Mouse (Mus musculus): ENCODE results near the gene Bsg. TPM values are rescaled to one million over a fixed set of nuclear protein-coding genes. Genes with fewer than 3 reads are reported as not detected.

Bsg gene
- 300 and 307 TPM in 2 replicates for polyA plus RNA-seq (2012; ENCODE audit: insufficient read depth, insufficient read length, missing spikeins)

DNA sequence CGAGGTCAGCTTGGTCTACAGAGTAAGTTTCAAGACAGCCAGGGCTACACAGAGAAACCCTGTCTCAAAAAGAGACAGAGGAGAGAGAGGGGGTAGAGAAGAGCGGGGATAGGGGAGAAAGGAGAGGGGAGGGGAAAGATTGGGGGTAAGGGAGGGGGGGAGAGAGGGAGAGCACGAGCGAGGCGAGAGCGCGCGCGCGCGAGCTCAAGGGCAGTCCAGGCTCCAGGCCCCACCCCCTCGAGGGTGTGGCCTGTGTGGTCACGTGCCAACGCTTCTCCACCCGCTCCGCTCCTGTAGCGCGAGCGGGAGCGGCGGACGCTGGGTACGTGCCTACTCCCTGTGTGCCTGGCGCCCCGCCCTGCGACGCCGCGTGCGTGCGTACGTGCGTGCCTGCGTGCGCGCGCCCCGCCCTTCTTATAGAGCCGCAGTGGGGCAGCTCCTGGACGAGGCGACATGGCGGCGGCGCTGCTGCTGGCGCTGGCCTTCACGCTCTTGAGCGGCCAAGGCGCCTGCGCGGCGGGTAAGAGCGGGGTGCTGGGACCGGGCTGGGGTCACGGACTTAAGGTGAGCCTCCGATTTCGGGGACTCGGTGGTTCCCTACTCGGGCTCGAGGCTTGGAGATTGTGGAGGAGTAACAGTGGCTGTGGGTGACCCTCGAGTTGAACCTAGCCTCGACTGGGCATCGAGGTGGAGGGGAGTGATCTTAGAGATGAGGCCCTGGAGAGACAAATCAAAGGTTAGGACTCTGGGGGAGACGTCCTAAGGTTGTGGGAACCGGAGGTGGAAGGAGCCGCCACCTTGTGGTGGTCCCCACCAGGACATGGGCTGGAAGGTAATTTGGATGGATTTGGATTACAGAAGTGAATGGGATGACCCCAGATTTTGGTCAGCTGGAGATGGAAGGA, at the start of gene Bsg:
Gene Bsg (plus strand): TSS at position 427 of the 905 bp plus-strand sequence.
- Histone ChIP-seq H3K4me3 (ENCODE audit: insufficient read depth, low read length) (peak within 1 kb of the TSS; percentile 76), H3K27ac (ENCODE audit: insufficient read depth, low read depth, low read length) (peak within 1 kb of the TSS; percentile 60), H3K4me1 (ENCODE audit: control insufficient read depth, insufficient read depth, low read length) (peaks cover 15% of the 10 kb centered on the region)
- TF ChIP-seq POLR2A (IDR thresholded peaks at IDR 0.05; ENCODE audit: borderline replicate concordance, low read depth, low read length) (peak; percentile 92), CTCF (IDR thresholded peaks at IDR 0.05; ENCODE audit: low read depth, low read length) (no peak)

GRCm38 (mm10) chr10:79654946-79655395, 49.3 kb upstream of the Bsg start:
- H3K27ac ChIP-seq (ENCODE audit: insufficient read depth, low read depth, low read length) = no peak overlapping the region
- no peak for TF ChIP-seq POLR2A (IDR thresholded peaks at IDR 0.05; ENCODE audit: borderline replicate concordance, low read depth, low read length)
- H3K4me1 ChIP-seq (ENCODE audit: control insufficient read depth, insufficient read depth, low read length) = 0 out of 2 replicates have a peak, but pooled peaks cover 4% of the 10 kb centered on the region
- H3K4me3 ChIP-seq (ENCODE audit: insufficient read depth, low read length) = no peak overlapping the region

GRCm38 (mm10) chr10:79658829-79659228, 45.5 kb upstream of the Bsg start:
- 0 out of 2 replicates have a peak, but pooled peaks cover 4% of the 10 kb centered on the region for H3K4me1 ChIP-seq (ENCODE audit: control insufficient read depth, insufficient read depth, low read length)
- H3K27ac ChIP-seq (ENCODE audit: insufficient read depth, low read depth, low read length) = no peak overlapping the region
- no peak for TF ChIP-seq POLR2A (IDR thresholded peaks at IDR 0.05; ENCODE audit: borderline replicate concordance, low read depth, low read length)
- TF ChIP-seq CTCF (IDR thresholded peaks at IDR 0.05; ENCODE audit: low read depth, low read length) = no peak
- no peak overlapping the region for H3K4me3 ChIP-seq (ENCODE audit: insufficient read depth, low read length)

- Histone ChIP-seq H3K4me3 (ENCODE audit: insufficient read depth, low read length) (no peak overlapping the region), H3K4me1 (ENCODE audit: control insufficient read depth, insufficient read depth, low read length) (0 out of 2 replicates have a peak, but pooled peaks cover 4% of the 10 kb centered on the region), H3K27ac (ENCODE audit: insufficient read depth, low read depth, low read length) (no peak overlapping the region)
- no peak for TF ChIP-seq CTCF (IDR thresholded peaks at IDR 0.05; ENCODE audit: low read depth, low read length)
- TF ChIP-seq POLR2A (IDR thresholded peaks at IDR 0.05; ENCODE audit: borderline replicate concordance, low read depth, low read length) = no peak
Measured at GRCm38 (mm10) chr10:79660298-79660697, 44.0 kb upstream of the Bsg start.

DNA sequence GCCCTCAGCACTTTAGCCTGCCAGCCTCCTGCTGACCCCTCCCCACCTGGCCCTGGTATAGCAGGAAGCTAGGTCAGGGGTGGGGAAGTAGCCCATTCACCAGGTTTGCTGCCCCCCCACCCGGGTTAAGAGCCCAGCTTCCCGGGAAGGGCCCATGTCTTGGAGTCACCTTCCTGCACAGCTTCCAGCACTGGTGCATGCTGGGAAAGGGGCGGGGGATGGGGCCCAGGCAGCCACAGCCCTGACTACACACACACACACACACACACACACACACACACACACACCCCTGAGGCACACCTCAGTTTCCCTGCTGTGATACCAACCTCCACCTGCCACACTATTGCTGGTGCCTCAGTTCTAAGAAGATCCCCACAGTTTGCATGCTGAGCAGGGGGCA, 42.4 kb upstream of the Bsg start:
- no peak overlapping the region for H3K4me3 ChIP-seq (ENCODE audit: insufficient read depth, low read length)

GRCm38 (mm10) chr10:79664131-79664665, 40.1 kb upstream of the Bsg start, which contains the start of gene Madcam1:
Gene Madcam1 (plus strand): TSS chr10:79664559.
- H3K27ac ChIP-seq (ENCODE audit: insufficient read depth, low read depth, low read length) = no peak within 1 kb of the TSS

More for the DNA sequence above, 42.4 kb upstream of the Bsg start:
- Histone ChIP-seq H3K27ac (ENCODE audit: insufficient read depth, low read depth, low read length) (no peak overlapping the region), H3K4me1 (ENCODE audit: control insufficient read depth, insufficient read depth, low read length) (peaks cover 12% of the 10 kb centered on the region)
- no peak for TF ChIP-seq POLR2A (IDR thresholded peaks at IDR 0.05; ENCODE audit: borderline replicate concordance, low read depth, low read length)
- no peak for TF ChIP-seq CTCF (IDR thresholded peaks at IDR 0.05; ENCODE audit: low read depth, low read length)

DNA sequence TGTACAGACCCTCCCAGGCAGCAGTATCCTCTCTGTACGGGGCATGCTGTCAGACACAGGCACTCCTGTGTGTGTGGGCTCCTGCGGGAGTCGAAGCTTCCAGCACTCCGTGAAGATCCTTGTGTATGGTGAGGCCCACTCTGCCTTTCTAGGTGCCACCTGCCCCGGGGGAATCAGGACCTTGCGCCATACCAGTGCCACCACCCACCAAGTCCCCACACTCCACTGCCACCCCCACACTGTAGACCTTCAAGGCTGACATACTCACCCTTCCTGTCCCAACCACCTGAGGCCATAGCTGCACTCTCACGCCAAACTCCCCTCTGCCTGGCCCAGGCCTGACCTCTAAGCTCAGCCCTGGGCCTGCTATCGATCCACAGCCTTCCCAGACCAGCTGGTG, 39.2 kb upstream of the Bsg start:
- TF ChIP-seq CTCF (IDR thresholded peaks at IDR 0.05; ENCODE audit: low read depth, low read length) (no peak), POLR2A (IDR thresholded peaks at IDR 0.05; ENCODE audit: borderline replicate concordance, low read depth, low read length) (no peak)
- peaks cover 8% of the 10 kb centered on the region for H3K4me1 ChIP-seq (ENCODE audit: control insufficient read depth, insufficient read depth, low read length)

More at GRCm38 (mm10) chr10:79664131-79664665, 40.1 kb upstream of the Bsg start, which contains the start of gene Madcam1:
- peaks cover 8% of the 10 kb centered on the region for H3K4me1 ChIP-seq (ENCODE audit: control insufficient read depth, insufficient read depth, low read length)
- TF ChIP-seq POLR2A (IDR thresholded peaks at IDR 0.05; ENCODE audit: borderline replicate concordance, low read depth, low read length) (no peak), CTCF (IDR thresholded peaks at IDR 0.05; ENCODE audit: low read depth, low read length) (peak; percentile 66)
- no peak within 1 kb of the TSS for H3K4me3 ChIP-seq (ENCODE audit: insufficient read depth, low read length)

DNA sequence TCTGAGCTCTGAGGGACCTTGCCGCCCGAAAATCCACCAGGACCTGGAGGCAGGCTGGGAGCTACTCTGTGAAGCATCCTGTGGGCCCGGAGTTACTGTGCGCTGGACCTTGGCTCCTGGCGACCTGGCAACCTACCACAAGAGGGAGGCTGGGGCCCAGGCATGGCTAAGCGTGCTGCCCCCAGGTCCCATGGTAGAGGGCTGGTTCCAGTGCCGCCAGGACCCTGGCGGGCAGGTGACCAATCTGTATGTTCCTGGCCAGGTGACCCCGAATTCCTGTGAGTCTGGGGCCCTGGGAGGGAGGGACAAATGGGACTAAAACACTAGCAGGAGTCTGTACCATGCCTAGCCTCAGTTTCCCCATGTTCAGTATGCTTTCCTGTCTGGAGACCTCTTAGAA, 37.8 kb upstream of the Bsg start:
- TF ChIP-seq POLR2A (IDR thresholded peaks at IDR 0.05; ENCODE audit: borderline replicate concordance, low read depth, low read length) (no peak), CTCF (IDR thresholded peaks at IDR 0.05; ENCODE audit: low read depth, low read length) (no peak)
- peaks cover 18% of the 10 kb centered on the region for H3K4me1 ChIP-seq (ENCODE audit: control insufficient read depth, insufficient read depth, low read length)
- H3K4me3 ChIP-seq (ENCODE audit: insufficient read depth, low read length) = no peak overlapping the region
- no peak overlapping the region for H3K27ac ChIP-seq (ENCODE audit: insufficient read depth, low read depth, low read length)

More for the DNA sequence above, 39.2 kb upstream of the Bsg start:
- Histone ChIP-seq H3K4me3 (ENCODE audit: insufficient read depth, low read length) (no peak overlapping the region), H3K27ac (ENCODE audit: insufficient read depth, low read depth, low read length) (no peak overlapping the region)

GRCm38 (mm10) chr10:79668076-79668475, 36.2 kb upstream of the Bsg start:
- TF ChIP-seq POLR2A (IDR thresholded peaks at IDR 0.05; ENCODE audit: borderline replicate concordance, low read depth, low read length) = no peak
- TF ChIP-seq CTCF (IDR thresholded peaks at IDR 0.05; ENCODE audit: low read depth, low read length) = no peak
- Histone ChIP-seq H3K27ac (ENCODE audit: insufficient read depth, low read depth, low read length) (no peak overlapping the region), H3K4me1 (ENCODE audit: control insufficient read depth, insufficient read depth, low read length) (peaks cover 18% of the 10 kb centered on the region), H3K4me3 (ENCODE audit: insufficient read depth, low read length) (no peak overlapping the region)

Data from bone marrow macrophage, adult 2 months (primary cell).